Mouse (Mus musculus) inflammation-experienced regulatory T-cells, adult 6 months (primary cell): ENCODE results near the gene Zfp423. TPM values are rescaled to one million over a fixed set of nuclear protein-coding genes. Genes with fewer than 3 reads are reported as not detected.

Source experiments
- ATAC-seq: one replicate; pipeline ENCODE4 v1.8.0; 2017
- polyA plus RNA-seq, 3 experiments: library from polyadenylated mRNA; unstranded; fragments of 100-300 nt; shearing (Covaris generic); gene quantifications; one replicate each; pipeline ENCODE4 v1.2.1; 2017

Zfp423 gene
- polyA plus RNA-seq, 3 experiments from 2014 or later: 0.42 TPM; not detected in 2

DNA sequence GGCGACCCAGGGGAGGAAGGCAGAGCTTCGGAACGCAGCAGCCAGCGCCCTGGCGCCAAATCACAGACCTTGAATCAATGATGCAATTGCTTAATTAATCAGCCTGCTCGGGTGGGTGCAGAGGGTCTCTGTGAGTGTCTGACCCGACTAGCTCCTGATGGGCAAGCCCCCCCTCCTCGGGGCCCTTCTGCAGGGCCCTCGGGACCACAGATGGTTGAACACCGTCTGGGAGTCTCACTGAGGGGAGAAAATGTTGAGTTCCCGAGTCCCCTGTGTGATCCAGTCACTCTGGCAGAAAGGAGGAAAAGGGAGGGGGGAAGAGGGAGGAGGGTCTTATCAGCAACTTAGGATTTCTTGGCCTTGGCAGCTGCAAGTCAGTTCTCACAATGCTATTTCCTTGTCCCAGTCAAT, 124.0 kb downstream of the Zfp423 start:
- ATAC-seq: no peak

DNA sequence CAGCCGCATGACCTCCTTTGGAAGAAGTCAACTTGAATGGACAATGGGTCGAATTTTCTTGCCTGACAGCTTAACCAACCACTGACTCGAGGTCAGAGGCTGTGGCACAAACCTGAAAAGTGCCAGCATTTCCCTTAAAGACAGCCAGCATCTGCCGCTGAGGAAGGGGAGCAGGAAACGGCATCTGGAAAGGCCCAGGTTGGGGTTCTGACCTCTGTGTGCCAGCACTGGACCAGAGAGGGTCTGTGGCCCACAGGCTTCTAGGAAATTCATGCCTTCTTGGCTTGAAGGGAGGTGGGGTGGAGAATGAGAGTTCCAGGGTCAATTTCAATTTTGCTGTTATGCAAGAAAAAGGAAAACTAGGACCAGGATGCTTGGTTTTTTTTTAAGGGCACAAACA, 124.7 kb downstream of the Zfp423 start:
- no peak for ATAC-seq

DNA sequence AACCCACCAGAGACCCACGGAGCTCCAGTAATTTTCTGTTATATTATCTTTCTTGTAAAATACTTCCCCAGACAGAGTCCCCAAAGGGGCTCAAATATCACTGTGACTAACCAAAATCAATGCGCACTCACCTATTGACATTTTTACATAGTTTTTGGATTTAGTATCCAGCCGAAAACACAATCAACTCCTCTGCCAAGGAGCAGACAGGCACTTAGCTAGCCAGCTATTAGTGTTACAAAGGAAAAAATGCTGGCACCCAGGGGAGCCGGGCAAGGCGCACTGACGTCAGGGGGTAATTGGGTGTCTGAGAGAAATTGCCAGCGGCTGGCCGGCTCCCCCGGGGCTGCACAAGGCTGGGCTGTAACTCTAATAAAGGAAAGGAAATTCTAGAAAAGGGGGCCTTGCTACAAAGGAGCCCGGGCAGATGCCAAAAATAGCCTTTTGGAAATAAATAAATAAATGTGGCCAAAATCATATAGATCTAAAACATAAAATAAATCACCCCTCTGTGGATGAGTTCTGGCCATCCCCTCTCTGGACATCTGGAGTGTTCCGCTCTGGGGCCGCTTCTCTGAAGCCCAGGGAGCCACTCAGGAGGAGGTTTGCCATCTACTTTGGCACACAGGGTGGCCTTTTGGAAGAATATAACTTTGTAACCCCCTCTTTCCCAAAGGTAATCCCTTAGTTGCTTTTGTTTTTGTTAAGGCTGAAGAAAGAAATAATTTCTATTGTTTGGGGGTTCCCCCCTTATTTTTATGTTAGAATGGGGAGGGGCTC, 125.4 kb downstream of the Zfp423 start:
- ATAC-seq: no peak

DNA sequence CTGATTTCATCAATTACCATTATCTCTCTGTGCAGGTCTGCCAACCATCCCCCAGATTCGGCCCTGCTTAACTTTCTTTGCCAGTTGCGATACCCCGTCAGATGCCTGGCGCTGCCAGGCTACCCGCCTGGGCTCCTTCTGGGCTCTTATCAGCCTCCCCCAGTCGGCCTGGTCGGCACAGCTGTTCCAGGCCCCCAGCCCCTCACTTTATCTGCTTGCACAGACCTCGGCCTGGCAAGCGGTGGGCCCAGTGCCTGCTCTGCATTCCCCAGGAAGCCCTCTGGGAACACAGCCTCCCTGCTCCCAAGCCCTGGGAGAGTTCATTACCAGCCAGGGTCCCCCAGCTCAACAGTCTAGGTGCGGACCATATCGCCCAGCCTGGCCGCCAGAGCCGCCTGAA, 126.1 kb downstream of the Zfp423 start:
- no peak for ATAC-seq

DNA sequence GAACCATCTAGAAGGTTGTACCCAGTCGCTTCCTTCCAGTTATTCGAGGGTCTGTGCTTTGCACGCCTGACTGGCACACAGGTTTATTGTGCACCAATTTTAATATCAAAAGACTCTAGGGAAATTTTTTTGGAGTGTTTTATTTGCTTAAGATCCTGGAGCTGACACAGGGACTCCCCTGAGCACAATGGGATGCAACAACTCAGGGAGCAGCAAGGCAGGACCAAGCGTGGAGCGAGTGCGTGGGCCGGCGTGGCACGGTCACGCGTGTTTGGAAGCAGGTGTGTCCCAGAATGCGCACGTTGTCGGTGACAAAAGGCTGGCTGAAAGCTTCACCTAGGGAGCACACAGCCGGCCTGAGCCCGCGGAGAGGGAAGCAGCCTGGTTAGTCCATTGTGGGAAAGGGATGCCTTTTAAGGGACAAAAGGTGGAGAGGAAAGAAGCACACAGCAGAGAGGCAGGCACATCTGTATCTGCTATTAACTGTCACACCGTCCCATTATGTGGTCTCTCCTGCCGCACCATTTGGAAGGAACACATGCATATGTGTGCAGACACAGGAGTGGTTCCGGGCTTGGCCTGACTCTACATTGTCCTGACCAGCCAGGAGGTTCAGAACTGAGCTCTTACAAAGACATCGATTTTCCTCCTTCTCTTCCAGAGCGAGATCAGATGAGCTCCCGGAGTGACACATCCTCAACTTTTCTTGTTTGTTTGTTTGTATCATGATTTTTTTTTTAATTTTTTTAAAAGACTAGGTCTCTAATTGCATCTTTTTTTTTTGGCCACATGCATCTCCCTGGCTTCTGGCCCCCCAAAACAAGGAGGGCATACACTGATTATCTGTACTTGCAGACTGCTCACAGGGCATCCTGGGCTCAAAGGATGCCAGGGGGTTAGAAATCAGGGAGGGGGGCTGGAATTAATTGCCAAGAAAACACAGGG, 126.7 kb downstream of the Zfp423 start:
- ATAC-seq: no peak

DNA sequence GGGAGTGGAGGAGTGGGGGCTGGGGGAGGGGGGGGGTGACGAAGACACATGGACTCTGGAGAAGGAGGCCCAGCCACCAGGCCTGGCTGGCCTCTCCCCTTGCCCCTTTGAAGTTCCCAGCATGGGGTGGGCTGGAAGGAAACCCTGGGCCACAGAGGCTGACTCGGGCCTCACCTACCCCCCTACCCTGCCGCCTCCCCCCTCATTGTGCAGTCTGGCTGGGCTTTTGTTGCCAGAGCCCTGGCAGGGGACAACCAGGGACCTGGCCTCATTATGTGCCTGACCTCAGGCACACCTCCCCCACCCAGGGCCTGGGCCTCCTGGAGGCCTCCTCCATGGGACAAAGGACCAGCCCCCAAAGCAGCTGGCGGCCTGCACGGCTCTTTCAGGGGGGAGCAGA, 127.8 kb downstream of the Zfp423 start:
- ATAC-seq: no peak

DNA sequence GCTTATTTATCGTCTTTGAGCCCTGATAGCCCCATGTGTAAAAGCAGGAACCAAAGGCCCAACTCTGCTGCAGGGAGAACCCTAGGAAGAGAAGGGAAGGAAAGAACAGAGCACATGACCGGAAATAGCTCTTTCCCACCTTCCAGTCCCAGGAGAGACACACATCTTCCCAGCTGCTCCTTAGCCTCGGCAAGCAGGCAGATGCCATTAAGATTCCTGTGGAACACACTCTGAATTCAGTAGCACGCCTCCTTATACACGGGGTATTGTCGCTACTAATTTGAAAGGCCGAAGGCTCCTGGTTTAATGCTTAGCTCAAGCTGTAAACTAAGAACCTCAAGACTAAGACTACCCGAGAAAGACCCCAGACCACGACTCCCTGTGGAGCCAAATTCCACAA, 128.3 kb downstream of the Zfp423 start:
- ATAC-seq: no peak

DNA sequence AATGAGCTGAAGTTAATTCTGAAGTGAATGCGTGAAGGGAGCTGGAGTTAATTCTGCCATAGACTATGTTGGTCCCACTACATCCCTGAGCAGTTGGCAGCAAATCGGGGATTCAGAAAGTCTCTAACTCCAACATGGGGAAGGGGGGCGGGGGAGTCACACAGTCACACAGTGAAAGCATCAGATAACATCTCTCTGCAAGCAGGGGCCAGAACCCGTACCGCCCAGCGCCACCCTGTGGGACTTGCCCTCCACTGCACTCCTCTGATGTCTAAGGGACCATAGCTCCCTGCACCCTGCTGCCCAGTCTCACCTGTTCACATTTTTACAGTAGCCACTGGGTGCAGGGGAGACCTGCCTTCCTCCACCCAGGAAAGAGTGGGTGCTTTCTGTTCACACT, 129.2 kb downstream of the Zfp423 start:
- no peak for ATAC-seq

DNA sequence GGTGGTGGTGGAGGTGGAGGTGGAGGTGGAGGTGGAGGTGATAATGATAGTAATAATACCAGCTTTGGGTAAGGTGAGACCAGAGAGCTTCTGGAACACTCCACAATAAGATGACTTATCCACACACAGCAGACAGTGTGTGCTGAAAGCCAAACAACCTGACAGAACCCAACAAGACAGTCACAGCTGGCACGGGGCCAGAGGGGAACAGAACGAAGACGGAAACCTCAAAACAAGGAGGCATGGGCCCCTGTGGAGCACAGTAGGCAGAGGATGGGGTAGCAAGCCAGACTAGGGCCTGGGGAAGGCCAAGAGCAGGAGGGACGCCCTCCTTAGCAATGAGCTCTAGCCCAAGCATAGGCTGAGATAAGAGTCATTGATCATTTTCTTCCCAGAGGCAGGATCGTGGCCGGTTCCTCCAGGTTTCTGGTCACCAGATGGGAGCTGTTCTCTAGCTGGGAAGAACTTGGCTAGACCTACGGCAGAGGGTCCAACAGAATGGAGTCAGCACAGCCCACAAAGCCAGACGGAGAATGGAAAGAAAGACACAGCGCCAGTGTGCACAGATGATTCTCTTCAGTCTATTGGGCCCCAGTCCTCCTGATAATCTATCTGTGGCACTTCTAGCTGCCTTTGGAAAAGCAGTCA, 133.3 kb downstream of the Zfp423 start:
- no peak for ATAC-seq

DNA sequence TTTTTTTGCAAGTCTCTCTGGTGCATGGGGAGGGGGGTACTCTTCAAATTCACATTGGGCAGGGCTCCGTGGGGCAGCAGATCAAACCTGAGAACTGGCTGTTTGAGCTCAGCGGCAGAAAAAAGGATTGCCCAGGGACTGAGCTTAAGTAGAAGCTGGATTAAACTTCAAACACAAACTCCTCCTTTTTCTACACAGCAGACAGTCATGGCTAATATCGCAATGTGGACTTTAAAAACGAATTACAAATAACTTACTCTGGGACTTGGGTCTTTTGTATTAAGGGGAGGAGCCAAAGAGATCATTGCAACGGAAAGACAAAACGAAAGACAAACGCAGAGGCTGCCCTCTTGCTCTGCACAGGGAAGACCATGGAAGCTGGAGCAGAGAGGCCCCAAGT, 136.2 kb downstream of the Zfp423 start:
- no peak for ATAC-seq

DNA sequence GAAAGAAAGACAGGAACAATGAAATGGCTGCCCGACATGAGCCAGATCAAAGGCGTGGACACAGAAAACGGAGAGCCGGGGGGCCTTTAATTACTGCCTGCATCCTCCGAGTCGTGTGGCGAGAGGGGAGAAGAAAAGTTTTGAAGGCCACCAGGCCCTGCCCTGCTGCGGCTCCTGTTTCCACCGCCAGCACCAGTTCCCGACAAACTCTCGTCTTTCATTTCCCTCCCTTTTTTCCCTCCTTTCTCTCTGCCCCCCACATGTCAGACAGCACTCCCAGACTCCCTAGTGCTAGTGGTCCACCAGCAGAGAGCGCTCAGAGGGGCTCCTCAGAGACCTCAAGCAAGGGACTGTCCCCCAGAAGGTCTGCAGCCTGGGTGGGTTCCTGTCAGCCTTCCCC, 136.7 kb downstream of the Zfp423 start:
- no peak for ATAC-seq

DNA sequence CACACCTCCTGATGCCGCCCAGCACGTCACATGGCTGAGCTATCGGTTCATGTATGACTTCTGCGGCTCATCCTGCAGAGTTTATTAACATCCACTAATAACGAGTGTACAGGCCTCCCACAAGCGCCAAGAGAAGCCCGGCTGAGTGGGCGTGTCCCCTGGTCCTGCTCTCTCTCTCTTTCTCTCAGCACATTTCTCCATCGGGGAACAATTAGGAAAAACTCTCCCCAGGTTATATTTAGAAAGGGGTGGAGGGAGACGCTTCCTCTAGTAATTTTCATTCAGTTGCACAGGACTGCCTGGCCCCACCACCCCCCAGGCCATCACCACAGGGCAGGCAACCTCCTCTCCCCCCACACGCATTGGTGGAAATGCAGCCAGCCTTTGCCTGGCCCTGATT, 137.2 kb downstream of the Zfp423 start:
- ATAC-seq: no peak

DNA sequence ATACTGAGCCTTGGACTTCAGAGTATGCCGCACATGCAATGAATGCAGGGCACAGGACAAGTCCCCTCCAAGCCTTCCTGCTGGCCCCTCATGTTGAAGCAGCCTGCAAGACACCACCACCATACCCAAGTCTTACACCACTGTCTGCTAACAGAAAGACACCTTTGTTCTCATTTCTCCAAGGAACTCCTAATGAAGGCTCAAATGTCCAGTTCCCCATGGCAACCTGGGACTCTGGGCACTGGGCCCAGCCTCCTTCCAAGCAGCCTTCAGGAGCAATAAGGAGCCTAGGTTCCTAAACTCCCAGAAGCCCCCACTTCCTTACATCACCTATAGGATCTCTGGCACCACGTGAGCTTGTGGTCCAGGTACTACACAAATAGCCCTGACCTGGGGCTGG, 137.7 kb downstream of the Zfp423 start:
- no peak for ATAC-seq

DNA sequence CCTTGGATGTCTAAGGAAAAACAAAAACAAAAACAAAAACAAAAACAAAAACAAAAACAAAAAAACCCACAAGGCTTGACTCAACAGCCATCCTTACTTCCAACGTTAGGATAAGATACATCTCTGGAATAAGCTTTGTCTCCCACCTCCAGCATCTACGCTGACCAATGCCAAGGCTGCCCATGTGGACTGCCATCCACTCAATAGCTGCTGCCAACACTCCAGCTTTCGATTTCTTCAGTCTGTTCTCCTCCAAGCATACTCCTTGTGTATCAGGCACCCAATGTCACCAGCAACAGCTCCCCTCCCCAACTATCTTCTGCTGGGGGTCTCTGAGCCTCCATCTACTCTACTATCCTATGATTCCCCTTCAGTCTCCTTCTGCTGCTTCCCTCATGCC, 140.1 kb downstream of the Zfp423 start:
- ATAC-seq: no peak

DNA sequence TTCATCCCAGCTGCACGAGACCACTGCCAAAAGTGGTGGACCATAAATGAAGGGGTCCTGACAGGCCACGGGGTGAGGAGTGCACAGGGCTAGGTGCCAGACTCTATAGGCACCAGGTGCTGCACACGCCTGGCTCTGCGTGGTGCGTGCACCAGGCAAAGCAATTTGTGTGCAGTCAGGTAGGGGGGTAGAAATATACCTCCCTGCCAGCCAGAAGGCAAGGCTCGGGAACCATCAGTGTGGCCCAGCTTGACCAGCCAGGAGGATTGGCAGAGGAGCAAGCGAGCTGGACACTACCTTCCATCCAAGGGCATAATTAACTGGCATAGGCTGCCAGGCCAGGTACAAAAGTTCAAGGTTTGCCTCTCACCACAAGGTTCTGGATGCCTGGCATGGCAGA, 140.9 kb downstream of the Zfp423 start:
- ATAC-seq: no peak

DNA sequence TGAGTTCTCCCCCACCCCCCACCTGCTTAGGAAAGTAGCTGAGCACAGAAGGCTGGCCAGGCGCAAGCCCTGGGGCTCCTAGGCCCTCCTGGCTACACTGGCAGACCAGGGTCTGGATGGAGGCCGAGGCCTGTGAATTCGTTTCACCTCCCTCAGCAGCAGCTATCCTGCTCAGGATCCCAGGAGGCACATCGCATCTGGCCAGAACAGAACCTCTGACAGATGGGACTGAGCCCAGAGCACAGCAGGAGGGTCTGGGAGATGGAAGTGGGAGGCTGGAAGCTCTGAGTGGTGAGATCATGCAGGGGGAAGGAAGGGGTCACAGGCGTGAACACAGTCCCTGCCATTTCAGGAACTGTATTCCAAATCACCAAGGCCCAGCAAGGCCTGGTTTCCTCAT, 143.3 kb downstream of the Zfp423 start:
- ATAC-seq: no peak

DNA sequence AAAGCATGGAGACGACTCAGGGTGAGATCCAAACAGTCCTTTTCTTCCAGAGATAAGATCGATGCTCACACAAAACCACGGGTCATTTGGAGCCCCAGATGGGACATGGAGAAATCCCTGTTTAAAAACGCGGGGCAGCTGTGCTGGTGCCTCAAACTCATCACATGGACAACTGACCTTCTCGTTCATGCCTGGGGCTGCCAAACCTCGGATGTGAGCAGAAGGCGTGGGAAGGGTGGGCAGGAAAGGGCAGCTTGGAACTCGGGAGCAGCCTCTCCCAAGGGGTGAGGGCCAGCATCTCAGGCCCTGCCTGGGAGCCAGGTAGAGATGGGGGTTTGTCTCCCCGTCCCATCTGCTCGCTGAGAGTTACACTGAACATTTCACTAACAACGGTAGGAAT, 146.7 kb downstream of the Zfp423 start:
- ATAC-seq: no peak

DNA sequence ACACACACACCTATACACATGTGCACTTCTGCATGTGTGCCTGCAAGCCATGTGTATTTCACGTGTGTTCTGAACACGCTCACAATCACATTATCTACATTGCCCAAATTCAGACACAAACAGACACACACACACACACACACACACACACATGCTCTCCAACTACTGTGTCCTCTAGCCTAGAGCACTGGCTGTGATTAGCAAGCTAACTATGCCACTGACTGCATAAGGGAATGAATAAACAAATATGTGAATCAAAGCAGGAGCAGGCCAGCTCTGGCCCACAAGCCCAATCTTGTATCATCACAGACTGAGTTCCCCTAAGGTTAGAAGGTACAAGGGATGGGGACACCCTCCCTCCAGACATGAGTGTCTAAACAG, 147.3 kb downstream of the Zfp423 start:
- ATAC-seq: no peak

DNA sequence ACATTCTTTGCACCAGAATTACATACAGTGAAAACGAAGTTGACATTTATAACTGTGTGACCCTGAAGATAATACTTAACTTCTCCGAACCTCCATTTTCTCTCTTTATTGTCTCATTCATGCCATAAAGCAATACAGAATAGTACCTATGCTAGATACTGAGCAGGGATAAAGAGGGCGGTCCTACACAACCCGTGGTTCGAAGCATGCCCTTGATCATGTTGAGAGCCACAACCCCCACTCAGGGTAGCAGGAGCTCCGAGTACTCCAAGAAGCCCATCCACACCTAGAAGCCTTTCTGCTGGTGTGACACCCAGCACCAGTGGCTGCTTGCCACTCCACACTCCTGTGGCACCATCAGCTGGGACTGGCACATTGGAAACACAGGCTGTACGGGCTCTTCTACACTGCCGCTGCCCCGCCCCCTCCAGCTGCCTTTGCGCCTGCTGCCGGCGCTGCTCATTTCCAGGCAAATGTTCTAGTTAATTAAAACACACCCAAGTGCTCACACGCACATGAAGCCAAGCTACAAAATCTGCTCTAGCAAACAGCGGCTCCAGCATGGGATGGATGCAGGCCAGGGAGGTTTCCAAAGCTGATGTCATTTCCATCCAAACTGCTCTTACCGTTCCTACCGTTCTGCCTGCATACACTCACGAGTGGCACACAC, 147.9 kb downstream of the Zfp423 start:
- no peak for ATAC-seq

DNA sequence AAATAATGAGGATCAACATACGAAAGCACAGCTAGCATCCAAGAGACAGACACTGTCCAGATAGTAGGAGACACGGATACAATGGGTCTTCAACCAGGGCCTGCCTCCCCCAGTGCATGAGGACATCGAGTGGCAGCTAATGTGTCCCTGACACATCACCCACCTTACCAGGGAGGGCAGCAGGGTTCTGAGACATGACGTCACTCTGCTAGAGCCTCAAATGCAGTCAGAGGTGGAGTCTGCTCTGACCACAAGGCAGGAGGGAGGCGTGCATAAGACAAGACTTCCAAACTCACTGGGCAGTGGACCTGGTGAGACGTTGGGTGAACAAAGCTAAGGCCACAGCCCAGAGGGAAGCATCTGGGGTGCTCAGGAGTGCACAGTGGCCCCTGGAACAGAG, 148.6 kb downstream of the Zfp423 start:
- ATAC-seq: no peak

DNA sequence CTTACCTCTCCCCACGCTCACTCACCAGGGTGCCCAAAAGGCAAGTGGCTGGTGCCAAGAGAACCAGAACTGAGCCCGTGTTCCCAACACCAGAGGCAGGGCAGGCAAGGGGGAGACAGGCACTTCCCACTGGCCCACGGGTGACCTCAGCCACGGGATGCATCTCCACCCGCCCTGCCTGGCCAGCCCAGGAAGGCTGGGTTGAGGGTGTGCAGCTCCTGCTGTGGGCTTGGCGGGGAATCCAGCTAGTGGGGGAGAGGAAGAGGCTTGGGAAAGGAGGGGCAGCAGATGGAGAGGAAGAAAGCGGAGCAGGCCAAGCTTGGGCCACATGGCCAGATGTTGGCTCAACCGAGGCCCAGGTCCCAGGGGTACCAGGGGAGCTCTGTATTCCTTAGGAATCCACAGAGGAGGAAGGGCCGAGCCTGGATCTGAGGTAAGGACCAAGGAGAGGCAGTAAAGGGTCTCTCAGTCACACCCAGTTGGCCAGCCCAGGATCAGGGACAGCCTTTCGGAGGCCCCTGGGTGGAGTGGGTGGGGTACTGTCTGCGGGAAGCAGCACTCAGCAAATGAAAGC, 155.0 kb downstream of the Zfp423 start:
- no peak for ATAC-seq

DNA sequence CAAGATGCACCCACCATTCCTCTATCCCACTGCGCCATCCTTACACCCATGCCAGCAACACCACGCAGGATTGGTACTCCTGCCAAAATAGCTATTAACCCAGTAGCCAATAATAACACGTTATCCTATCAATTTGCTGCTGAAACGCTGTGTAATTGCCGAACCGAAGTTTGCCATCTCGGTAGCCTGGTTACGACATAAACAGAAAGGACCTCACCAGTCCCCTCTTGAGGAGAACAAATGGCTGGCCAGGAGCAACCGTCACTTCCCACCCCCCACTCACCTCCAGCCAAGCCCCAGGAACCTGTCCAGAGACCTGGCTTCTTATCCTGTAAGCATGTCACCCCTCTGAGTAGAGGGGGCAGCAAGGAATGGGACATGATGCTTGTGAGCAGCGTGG, 156.0 kb downstream of the Zfp423 start:
- ATAC-seq: no peak

DNA sequence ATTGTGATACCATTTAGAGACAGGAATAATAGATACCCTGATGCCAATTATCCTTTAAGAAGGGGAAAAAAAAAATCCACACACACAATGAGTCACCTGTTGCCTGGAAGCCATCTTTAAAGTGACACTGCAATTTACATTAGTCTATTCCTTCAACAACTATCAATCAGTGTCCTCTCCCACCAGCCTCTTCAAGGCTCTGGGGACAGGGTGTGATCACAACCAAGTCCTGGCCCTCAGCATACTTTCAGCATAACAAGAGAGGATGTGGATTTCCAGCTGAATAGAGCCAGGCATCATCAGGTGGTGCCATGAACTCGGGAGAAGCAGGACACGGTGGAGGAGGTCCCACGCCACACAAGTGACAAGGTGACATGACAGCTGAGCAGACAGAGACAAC, 156.8 kb downstream of the Zfp423 start:
- no peak for ATAC-seq
